Mouse (Mus musculus): Measurements from ENCODE around the gene P4ha1.
A peak's percentile ranks its signal among the peaks of the same experiment; 100 is the strongest.
"Not testable (repeated sequence)": the region's sequence is repeated elsewhere in the genome, so short reads cannot be mapped to it uniquely, and the experiment has no call there.

The P4ha1 gene

GRCm38 (mm10) chr10:59378728-59379127 is 55.6 kb downstream of the P4ha1 start:
- DNase-seq: no peak

GRCm38 (mm10) chr10:59379927-59380326 is 56.8 kb downstream of the P4ha1 start:
- DNase-seq: no peak

GRCm38 (mm10) chr10:59380411-59380821 is 57.3 kb downstream of the P4ha1 start:
- no peak for DNase-seq

GRCm38 (mm10) chr10:59381563-59381962 is 58.5 kb downstream of the P4ha1 start:
- not testable (repeated sequence) for DNase-seq

GRCm38 (mm10) chr10:59386951-59387350 is 63.9 kb downstream of the P4ha1 start:
- DNase-seq: peak; percentile 80

- DNase-seq: no peak
These were observed 66.6 kb downstream of the P4ha1 start for GRCm38 (mm10) chr10:59389652-59390051.

GRCm38 (mm10) chr10:59391907-59392306 is 68.8 kb downstream of the P4ha1 start:
- DNase-seq: no peak

GRCm38 (mm10) chr10:59395461-59395860 is 72.4 kb downstream of the P4ha1 start, which contains the start of gene Gm10273:
Gene Gm10273, plus strand, starts transcription at chr10:59395632.
- DNase-seq: not testable (repeated sequence)

GRCm38 (mm10) chr10:59402899-59403792 is 80.0 kb downstream of the P4ha1 start, which contains the start of gene Pla2g12b:
Gene Pla2g12b, plus strand, starts transcription at chr10:59403660.
- DNase-seq: no peak

GRCm38 (mm10) chr10:59403793-59404149 is 80.7 kb downstream of the P4ha1 start:
- no peak for DNase-seq

- DNase-seq: no peak
These were observed 85.4 kb downstream of the P4ha1 start for GRCm38 (mm10) chr10:59408499-59408898.

- no peak for DNase-seq
These were observed 87.2 kb downstream of the P4ha1 start for GRCm38 (mm10) chr10:59410264-59410663.

- no peak for DNase-seq
These were observed 90.6 kb downstream of the P4ha1 start for GRCm38 (mm10) chr10:59413711-59414110.

- no peak for DNase-seq
These were observed 93.5 kb downstream of the P4ha1 start for GRCm38 (mm10) chr10:59416623-59417022.

GRCm38 (mm10) chr10:59419516-59419915 is 96.4 kb downstream of the P4ha1 start:
- no peak for DNase-seq
